Mouse (Mus musculus): ENCODE measurements at regions not wholly inside any gene's neighbourhood (a gene's known extent, or its start where the extent isn't known, plus 50 kb on each side); places are given as distances from the start of the nearest gene placed in this dataset.

- TF ChIP-seq POLR2A (IDR thresholded peaks at IDR 0.05; ENCODE audit: borderline replicate concordance, control insufficient read depth, low read depth, low read length) = no peak
- no peak for TF ChIP-seq CTCF (IDR thresholded peaks at IDR 0.05; ENCODE audit: control insufficient read depth, insufficient read depth, low read length)
Observed at GRCm38 (mm10) chr9:23150874-23151273, 72.0 kb upstream of the Bmper start.

Measured in bone marrow, adult 2 months (tissue).